Mouse (Mus musculus) adrenal gland, adult (tissue): ENCODE data around the gene Dpy19l3.

Source experiments
- DNase-seq, 2 experiments: peaks; one replicate each; pipeline ENCODE4 v3.0.0; 2022 to 2023; ENCODE audit warnings: low spot score in 1 of 2; ENCODE audit not compliant: inconsistent age in 2 of 2

Gene Dpy19l3

DNA sequence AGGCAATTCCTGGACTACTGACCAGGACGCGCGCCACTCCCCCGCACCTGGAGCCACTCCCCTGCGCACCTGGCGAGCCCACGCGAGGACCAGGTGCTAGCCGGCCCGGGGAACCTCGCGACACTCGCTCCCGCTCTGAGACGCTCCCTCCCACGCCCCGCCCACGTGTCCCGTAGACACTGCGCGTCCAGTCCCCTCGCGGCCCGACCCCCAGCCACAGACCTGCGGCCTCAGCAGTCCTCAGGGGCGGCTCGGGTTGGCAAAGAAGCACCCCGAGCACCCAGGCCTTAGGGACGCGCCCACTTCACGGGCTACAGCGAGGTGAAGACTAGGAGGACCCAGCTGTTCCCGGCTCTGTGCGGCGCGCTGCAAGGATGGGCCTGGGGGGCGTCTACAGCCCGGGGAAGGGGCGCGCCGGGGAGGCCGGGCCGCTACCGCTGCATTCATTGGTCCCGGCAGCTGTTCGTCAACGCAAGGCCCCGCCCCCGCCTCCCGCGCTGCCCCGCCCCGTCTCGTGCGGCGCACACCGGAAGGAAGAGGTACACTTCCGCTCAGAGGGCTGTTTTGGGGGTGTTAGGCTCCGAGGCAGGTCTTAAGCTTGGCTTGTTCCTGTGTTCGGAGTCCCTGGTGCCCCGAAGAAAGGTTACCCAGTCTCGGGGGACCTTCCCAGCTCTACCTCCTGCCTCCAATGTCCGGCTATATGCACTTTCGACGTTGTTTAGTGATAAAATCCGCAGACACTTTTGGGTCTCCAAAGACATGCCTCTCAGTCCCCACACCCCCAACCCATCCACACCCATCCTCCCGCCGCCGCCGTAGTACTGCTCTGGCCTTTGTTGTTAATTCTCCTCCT, at the start of gene Dpy19l3:
TSS of gene Dpy19l3 (minus strand) at position 422 of the 853 bp plus-strand sequence.
- DNase-seq, result peak; percentile 91 to 98

- peak; percentile 90 to 96 for DNase-seq
Measured at GRCm38 (mm10) chr7:35802906-35803595, 48.8 kb upstream of the Dpy19l3 start, which contains the start of gene Zfp507. TSS of gene Zfp507 (minus strand) at chr7:35803003.

GRCm38 (mm10) chr7:35802201-35802905, 48.1 kb upstream of the Dpy19l3 start:
- DNase-seq, result no peak

DNA sequence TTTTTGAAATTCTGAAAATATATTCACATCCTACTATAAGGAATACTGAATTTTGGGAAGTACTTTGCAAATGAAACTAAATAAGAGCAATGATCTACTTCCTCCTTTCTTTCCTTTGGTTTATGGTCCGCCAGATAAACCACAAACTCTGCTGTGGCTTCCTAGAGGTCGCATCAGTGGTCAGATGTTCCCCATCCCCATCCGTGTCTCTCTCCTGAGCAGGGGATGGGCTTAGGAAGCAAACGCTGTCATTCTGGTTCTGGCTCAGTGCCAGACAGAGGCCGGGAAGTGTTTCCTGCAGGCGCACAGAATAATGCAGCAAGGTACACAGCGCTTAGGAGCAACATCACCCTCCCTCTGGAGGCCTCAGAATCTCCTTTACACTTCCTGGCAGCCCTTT, 41.9 kb upstream of the Dpy19l3 start:
- DNase-seq, result no peak

DNA sequence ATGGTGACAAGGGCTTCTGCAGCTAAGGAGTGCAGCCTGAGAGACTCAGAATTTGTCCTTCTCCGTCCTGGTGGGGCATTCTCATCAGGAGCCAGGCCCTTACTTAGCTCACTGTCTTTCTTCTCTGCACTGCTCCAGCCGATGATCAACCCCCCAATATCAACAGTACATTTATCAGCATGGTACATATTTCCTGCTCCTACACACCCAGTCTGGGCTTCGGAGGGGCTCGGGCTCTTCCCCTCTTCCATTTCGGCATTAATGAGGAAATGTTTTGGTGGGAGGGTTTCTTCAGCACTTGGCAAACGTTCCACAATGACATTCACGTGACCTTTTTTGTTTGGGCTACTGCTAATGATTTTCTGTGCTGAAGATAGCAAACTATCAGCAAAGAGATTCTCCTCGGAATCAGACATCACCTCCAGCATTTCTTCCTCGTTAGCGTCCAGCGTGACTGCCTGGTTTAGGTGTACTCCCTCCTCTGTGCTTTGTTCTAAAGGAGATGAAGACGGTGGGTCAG, 40.0 kb upstream of the Dpy19l3 start:
- no peak for DNase-seq

DNA sequence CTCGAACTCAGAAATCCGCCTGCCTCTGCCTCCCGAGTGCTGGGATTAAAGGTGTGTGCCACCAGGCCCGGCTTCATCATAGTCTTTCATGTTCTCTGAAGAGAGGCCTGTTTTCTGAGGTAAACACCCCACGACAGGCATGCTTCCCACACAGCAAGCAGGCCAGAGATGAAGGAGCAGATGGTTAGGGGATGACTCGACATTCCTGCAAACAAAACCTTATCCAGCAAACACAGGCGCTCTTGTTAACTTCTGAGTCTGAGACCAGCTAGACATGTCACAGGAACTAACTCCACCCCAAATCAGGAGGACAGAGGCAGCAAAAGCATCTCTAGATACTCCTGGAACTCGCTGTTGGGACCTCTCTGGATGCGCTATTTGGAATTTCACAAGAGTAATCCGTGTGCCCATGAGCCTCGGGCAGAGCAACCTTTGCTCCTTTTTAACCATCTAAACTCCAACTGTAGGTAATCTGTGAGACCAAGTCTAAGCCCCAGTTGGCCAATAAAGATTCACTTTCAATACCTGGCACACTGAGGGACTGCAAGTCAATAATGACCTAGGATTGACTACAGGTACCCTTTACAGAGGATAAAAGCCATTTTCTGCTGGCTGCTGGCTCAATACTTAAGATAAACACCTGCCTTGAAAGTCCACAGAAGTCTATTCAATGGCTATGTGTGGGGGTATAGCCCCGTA, 38.0 kb upstream of the Dpy19l3 start:
- no peak for DNase-seq

GRCm38 (mm10) chr7:35790926-35791325, 36.7 kb upstream of the Dpy19l3 start:
- DNase-seq, result no peak

DNA sequence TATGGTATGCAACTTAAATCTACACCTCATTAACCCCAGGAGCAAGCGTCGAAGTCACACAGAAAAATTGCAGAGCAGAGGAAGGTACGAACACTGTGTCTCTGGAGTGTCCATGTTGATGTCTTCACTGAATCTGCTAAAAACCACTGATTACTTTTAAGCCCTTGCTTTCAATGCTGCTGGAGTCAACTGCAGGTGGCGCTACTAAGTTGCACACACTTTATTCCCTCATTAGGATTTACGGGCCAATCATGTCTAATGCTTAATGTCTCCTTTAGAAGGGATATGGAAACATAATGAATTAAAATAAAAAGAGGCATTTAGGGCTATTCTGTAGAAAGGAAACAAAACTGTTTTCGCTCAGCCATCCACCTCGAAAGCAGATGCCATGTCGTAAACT, 35.9 kb upstream of the Dpy19l3 start:
- peak in 1 of 2 experiments; percentile 46 for DNase-seq

GRCm38 (mm10) chr7:35785579-35785978, 31.3 kb upstream of the Dpy19l3 start:
- no peak for DNase-seq

DNA sequence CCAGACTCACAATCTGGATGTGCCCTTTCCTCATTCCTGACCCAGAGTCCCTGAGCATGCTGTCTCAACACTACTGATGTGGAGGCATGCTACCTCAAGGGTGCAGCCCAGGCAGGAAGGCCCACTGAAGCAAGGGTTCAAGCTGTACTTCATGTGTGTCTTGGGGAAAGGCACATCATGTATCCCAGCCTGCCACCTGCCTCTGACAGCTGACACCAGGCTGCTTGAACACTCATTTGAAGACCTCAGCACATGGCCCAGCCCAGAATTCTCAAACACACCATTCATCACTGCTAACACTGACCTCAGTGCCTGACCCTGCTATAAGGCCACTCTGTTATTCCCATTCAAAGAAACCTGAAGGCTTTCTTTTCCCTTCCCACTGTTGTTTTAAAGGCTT, 28.0 kb upstream of the Dpy19l3 start:
- no peak for DNase-seq

DNA sequence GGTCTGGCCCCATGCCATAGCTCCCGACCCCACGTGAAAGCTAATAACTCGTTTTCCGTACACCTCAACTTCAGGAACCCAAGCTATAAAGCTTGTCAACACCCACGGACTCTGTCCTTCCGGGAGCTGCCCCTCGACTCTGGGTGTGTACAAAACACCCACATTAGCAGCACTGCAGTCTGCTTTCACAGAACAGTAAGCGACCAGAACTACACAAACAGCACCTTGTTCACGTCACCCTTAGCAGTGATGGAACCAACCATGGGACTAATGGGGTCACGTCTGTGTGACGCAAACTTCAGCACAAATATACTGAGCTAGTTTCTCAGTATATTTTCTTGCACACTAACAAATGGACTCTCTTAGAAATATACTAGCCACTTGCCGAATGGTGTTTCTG, 19.9 kb upstream of the Dpy19l3 start:
- no peak for DNase-seq

DNA sequence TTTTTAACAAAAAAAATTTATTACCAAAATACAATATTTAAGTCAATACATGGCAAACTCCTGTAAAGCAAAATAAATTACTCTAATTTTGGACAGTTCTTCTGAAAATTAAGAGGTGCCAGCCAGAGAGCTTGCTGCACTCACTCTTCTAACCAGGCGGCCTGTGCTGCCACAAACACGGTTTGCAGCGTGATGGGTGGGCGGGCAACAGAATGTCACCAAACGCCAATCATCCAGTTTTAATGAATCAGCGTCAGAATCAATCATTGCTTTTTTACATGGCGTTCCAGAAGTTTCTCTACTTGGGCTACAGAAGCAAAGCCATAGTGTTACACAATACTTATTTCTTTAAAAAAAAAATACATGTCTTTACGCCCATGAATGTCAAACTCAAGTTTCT, 18.1 kb upstream of the Dpy19l3 start:
- DNase-seq, result no peak

DNA sequence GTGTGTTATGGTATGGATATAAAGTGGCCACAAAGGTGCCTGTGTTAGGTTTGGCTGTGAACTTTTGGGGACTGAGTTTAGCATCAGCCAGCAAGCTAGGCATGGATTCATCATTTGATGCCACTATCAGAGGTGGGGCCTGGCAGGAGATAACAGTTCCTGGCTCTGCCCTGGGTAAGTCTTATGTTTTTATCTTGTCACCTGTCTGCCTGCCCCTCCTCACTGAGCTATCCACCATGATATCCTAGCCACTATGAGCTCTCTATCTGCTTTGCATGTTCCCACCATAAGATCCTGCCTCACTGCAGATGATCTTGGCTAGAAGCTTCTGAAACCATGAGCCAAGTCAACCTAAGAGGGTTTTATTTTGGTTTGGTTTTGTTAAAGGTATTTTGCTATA, 16.9 kb upstream of the Dpy19l3 start:
- DNase-seq, result no peak

GRCm38 (mm10) chr7:35770122-35770521, 15.9 kb upstream of the Dpy19l3 start:
- DNase-seq, result no peak

- peak; percentile 53 to 68 for DNase-seq
Measured at GRCm38 (mm10) chr7:35764461-35764860, 10.2 kb upstream of the Dpy19l3 start.

- no peak for DNase-seq
Measured at GRCm38 (mm10) chr7:35761801-35762200, 7.5 kb upstream of the Dpy19l3 start.

DNA sequence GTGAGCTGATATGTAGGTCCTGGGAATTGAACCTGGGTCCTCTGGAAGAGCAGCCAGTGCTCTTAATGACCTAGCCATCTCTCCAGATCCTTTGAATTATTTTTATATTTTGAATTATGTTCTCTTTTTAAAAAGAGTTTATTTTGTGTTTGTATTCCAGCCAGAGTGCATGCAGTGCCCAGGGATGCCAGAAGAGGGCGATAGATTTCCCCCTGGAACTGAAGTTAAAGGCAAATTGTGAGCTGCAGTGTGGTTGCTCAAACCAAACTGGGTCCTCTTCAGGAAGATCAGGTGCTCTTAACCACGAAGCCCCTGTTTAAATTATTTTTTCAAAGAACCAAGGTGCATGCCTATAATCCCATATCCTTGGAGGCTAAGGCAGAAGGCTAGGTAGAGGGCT, 5.3 kb upstream of the Dpy19l3 start:
- peak in 1 of 2 experiments; percentile 54 for DNase-seq

GRCm38 (mm10) chr7:35756510-35757440, 2.5 kb upstream of the Dpy19l3 start:
- peak; percentile 31 to 62 for DNase-seq

GRCm38 (mm10) chr7:35754886-35755168, 573 bp upstream of the Dpy19l3 start:
- DNase-seq, result no peak
